Mouse (Mus musculus): ENCODE data around the gene Plekhg5. TPM values are rescaled to one million over a fixed set of nuclear protein-coding genes. Genes with fewer than 3 reads are reported as not detected.

The Plekhg5 gene
- total and polyA plus RNA-seq, 3 experiments, result 0.05 to 2.1 (median 1.1) TPM

- no peak for DNase-seq (ENCODE audit: extremely low read depth)
- H3K9me3 ChIP-seq (replicated peaks; ENCODE audit: low read length), result peaks cover 8% of the 10 kb centered on the region
- no peak overlapping the region for H3K4me3 ChIP-seq (replicated peaks in 1 of 3; ENCODE audit: low read depth in 2 of 3, low read length in 2 of 3, poor library complexity in 1 of 3)
- H3K27ac ChIP-seq (ENCODE audit: insufficient read depth, low read depth), result no peak overlapping the region
- H3K27me3 ChIP-seq (replicated peaks), result peaks cover 65% of the 10 kb centered on the region
- no peak overlapping the region for H3K4me2 ChIP-seq (ENCODE audit: insufficient read depth, low read depth, poor library complexity, severe bottlenecking)
- H3K4me1 ChIP-seq (ENCODE audit: control insufficient read depth in 1 of 2, insufficient read depth in 2 of 2), result 0 out of 4 replicates have a peak, but pooled peaks cover 0 to 6% of the 10 kb centered on the region in 2 experiments
- dilution Hi-C loops (cut with MboI; ENCODE audit: extremely low pct_ligation_motif_present, extremely low pct_unique_long_range_greater_than_20kb, low sequenced_read_pairs) (no loop called here), in situ Hi-C loops (cut with MboI; ENCODE audit: low pct_ligation_motif_present, low pct_unique_long_range_greater_than_20kb, low sequenced_read_pairs) (no loop called here)
- H3K36me3 ChIP-seq (replicated peaks in 1 of 2; ENCODE audit: control insufficient read depth in 1 of 2, insufficient read depth in 1 of 2, low read length in 1 of 2), result peaks cover 0 to 3% of the 10 kb centered on the region in 2 experiments
- no peak for TF ChIP-seq NELFE (IDR thresholded peaks at IDR 0.05; ENCODE audit: low read depth, low read length)
- TF ChIP-seq SMC3 (IDR thresholded peaks at IDR 0.05; ENCODE audit: low read depth, low read length), result no peak
- no peak for TF ChIP-seq CHD1 (IDR thresholded peaks at IDR 0.05; ENCODE audit: low read depth, low read length)
- peak; percentile 22; the same call in 1 of the 2 replicates for TF ChIP-seq ZNF384 (IDR thresholded peaks at IDR 0.05; ENCODE audit: low read depth, low read length)
- no peak for TF ChIP-seq UBTF (IDR thresholded peaks at IDR 0.05; ENCODE audit: low read depth, low read length)
- TF ChIP-seq CTCF (conservative IDR thresholded peaks at IDR 0.05 in 1 of 2, IDR thresholded peaks at IDR 0.05 in 1 of 2; ENCODE audit: low read depth in 2 of 2, low read length in 2 of 2), result peak in 1 of 2 experiments; percentile 18; a peak in 2 of 4 replicates
- TF ChIP-seq SIN3A (IDR thresholded peaks at IDR 0.05; ENCODE audit: low read length), result no peak
- no peak for TF ChIP-seq MXI1 (IDR thresholded peaks at IDR 0.05; ENCODE audit: low read depth, low read length)
- H3K9ac ChIP-seq (ENCODE audit: insufficient read depth, low read depth), result no peak overlapping the region
- no peaks in the 10 kb centered on the region for H3K79me2 ChIP-seq (replicated peaks; ENCODE audit: control insufficient read depth, extremely low read depth, insufficient read depth, poor library complexity, severe bottlenecking)
Observed at GRCm38 (mm10) chr4:152109509-152109908, 37.2 kb downstream of the Plekhg5 start.

DNA sequence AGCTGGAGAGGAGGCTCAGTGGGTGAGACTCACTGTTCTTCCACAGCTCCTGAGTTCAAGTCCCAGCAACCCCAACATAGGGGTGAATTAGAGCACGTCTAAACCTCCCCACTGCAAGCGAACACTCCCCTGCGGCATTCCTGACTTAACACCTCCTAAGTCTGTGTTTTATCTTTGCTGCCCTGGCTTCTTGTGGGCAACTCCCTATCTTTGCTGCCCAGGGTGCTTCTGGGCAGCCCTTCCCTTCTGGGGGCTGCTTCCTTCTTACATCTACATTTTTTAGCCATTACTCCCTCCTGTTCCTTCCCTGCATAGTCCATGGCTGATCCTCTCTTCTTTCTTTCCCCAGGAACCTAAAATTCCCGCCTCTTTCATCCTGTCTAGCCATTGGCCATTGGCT is 38.4 kb downstream of the Plekhg5 start:
- Histone ChIP-seq H3K9ac (ENCODE audit: insufficient read depth, low read depth) (no peak overlapping the region), H3K4me1 (ENCODE audit: control insufficient read depth in 1 of 2, insufficient read depth in 2 of 2) (peaks cover 1 to 10% of the 10 kb centered on the region in 2 experiments), H3K4me2 (ENCODE audit: insufficient read depth, low read depth, poor library complexity, severe bottlenecking) (no peak overlapping the region), H3K36me3 (replicated peaks in 1 of 2; ENCODE audit: control insufficient read depth in 1 of 2, insufficient read depth in 1 of 2, low read length in 1 of 2) (peaks cover 0 to 3% of the 10 kb centered on the region in 2 experiments), H3K79me2 (replicated peaks; ENCODE audit: control insufficient read depth, extremely low read depth, insufficient read depth, poor library complexity, severe bottlenecking) (no peaks in the 10 kb centered on the region), H3K9me3 (replicated peaks; ENCODE audit: low read length) (peaks cover 8% of the 10 kb centered on the region), H3K4me3 (replicated peaks in 1 of 3; ENCODE audit: low read depth in 2 of 3, low read length in 2 of 3, poor library complexity in 1 of 3) (no peak overlapping the region), H3K27me3 (replicated peaks) (peaks cover 71% of the 10 kb centered on the region), H3K27ac (ENCODE audit: insufficient read depth, low read depth) (no peak overlapping the region)
- no peak for DNase-seq (ENCODE audit: extremely low read depth)
- in situ Hi-C loops (cut with MboI; ENCODE audit: low pct_ligation_motif_present, low pct_unique_long_range_greater_than_20kb, low sequenced_read_pairs) (no loop called here), dilution Hi-C loops (cut with MboI; ENCODE audit: extremely low pct_ligation_motif_present, extremely low pct_unique_long_range_greater_than_20kb, low sequenced_read_pairs) (no loop called here)
- TF ChIP-seq ELF1 (IDR thresholded peaks at IDR 0.05; ENCODE audit: low read depth, low read length) (no peak), POLR2AphosphoS2 (IDR thresholded peaks at IDR 0.05; ENCODE audit: low read depth, low read length) (no peak), MAZ (IDR thresholded peaks at IDR 0.05; ENCODE audit: low read depth, low read length) (no peak), TBP (conservative IDR thresholded peaks at IDR 0.05; ENCODE audit: low read depth, low read length) (no peak), USF1 (IDR thresholded peaks at IDR 0.05; ENCODE audit: low read depth, low read length) (no peak), JUN (IDR thresholded peaks at IDR 0.05; ENCODE audit: insufficient read depth, low read depth, low read length) (no peak), ETS1 (conservative IDR thresholded peaks at IDR 0.05; ENCODE audit: low read depth, low read length) (no peak), SIN3A (IDR thresholded peaks at IDR 0.05; ENCODE audit: low read length) (no peak), UBTF (IDR thresholded peaks at IDR 0.05; ENCODE audit: low read depth, low read length) (no peak), HCFC1 (IDR thresholded peaks at IDR 0.05; ENCODE audit: low read depth, low read length) (no peak), PAX5 (IDR thresholded peaks at IDR 0.05; ENCODE audit: low read length) (no peak), CTCF (conservative IDR thresholded peaks at IDR 0.05 in 1 of 2, IDR thresholded peaks at IDR 0.05 in 1 of 2; ENCODE audit: low read depth in 2 of 2, low read length in 2 of 2) (no peak), POLR2A (IDR thresholded peaks at IDR 0.05; ENCODE audit: low read depth, low read length) (no peak), NELFE (IDR thresholded peaks at IDR 0.05; ENCODE audit: low read depth, low read length) (no peak), ZNF384 (IDR thresholded peaks at IDR 0.05; ENCODE audit: low read depth, low read length) (no peak), ZMIZ1 (IDR thresholded peaks at IDR 0.05; ENCODE audit: low read depth, low read length) (no peak), USF2 (conservative IDR thresholded peaks at IDR 0.05; ENCODE audit: low read depth, low read length) (no peak), JUND (conservative IDR thresholded peaks at IDR 0.05; ENCODE audit: low read depth, low read length) (no peak), MAFK (IDR thresholded peaks at IDR 0.05; ENCODE audit: insufficient replicate concordance, low read length) (no peak), SMC3 (IDR thresholded peaks at IDR 0.05; ENCODE audit: low read depth, low read length) (no peak)
